Mouse (Mus musculus) megakaryocyte, adult 5-6 weeks (primary cell): ENCODE measurements around the gene Socs7. TPM values are rescaled to one million over a fixed set of nuclear protein-coding genes. Genes with fewer than 3 reads are reported as not detected.

Experiments used
- ATAC-seq: 2 replicates; pipeline ENCODE4 v1.8.0; 2016; ENCODE audit warnings: mild to moderate bottlenecking, inconsistent platforms; ENCODE audit not compliant: poor library complexity, severe bottlenecking
- total RNA-seq, 2 experiments: library from RNA; stranded (forward) in 1 of 2; stranded (reverse) in 1 of 2; fragments of 153-499, 151-499 nt in 1 of 2; fragments of 221-1000, 200-1000 nt in 1 of 2; gene quantifications; 2 replicates each; pipeline versions ENCODE4 v1.2.3 to v1.2.4; 2015 to 2017

The Socs7 gene
- total RNA-seq, 2 experiments from 2014 or later, result 4.0 to 8.5 TPM

GRCm38 (mm10) chr11:97440441-97440881 lies 78.1 kb downstream of the Socs7 start:
- ATAC-seq, result no peak

GRCm38 (mm10) chr11:97441036-97441657 lies 78.8 kb downstream of the Socs7 start:
- ATAC-seq, result no peak; the same call in 1 of the 2 replicates

GRCm38 (mm10) chr11:97441658-97442125 lies 79.3 kb downstream of the Socs7 start:
- ATAC-seq, result no peak

- ATAC-seq, result no peak
These were observed 80.7 kb downstream of the Socs7 start for GRCm38 (mm10) chr11:97442891-97443675.

- ATAC-seq, result no peak
These were observed 83.2 kb downstream of the Socs7 start for GRCm38 (mm10) chr11:97445596-97445995.

- 0 out of 2 replicates have a peak, but pooled peaks have one; percentile 10 for ATAC-seq
These were observed 83.7 kb downstream of the Socs7 start for GRCm38 (mm10) chr11:97445999-97446511.

GRCm38 (mm10) chr11:97447979-97448378 lies 85.6 kb downstream of the Socs7 start:
- ATAC-seq, result no peak

Other genes with a start within 250 kb of the Socs7 start
- 0.58 and 1.0 TPM in 2 replicates for gene Tbx21, start 247.2 kb upstream of the Socs7 start, total RNA-seq (2015)
- gene Tbx21, start 247.2 kb upstream of the Socs7 start, total RNA-seq (2017), result 1.1 and 1.3 TPM in 2 replicates
- 16.0 and 17.6 TPM in 2 replicates for gene Tbkbp1, start 211.1 kb upstream of the Socs7 start, total RNA-seq (2015)
- gene Tbkbp1, start 211.1 kb upstream of the Socs7 start, total RNA-seq (2017), result 13.6 and 17.2 TPM in 2 replicates
- gene Kpnb1, start 174.7 kb upstream of the Socs7 start, total RNA-seq (2015), result 86.9 and 93.7 TPM in 2 replicates
- gene Kpnb1, start 174.7 kb upstream of the Socs7 start, total RNA-seq (2017), result 196 and 233 TPM in 2 replicates
- 39.3 and 45.0 TPM in 2 replicates for gene Npepps, start 81.9 kb upstream of the Socs7 start, total RNA-seq (2015)
- gene Npepps, start 81.9 kb upstream of the Socs7 start, total RNA-seq (2017), result 32.3 and 41.5 TPM in 2 replicates
- gene Mrpl45, start 46.8 kb upstream of the Socs7 start, total RNA-seq (2015), result 17.2 and 19.8 TPM in 2 replicates
- 8.2 and 15.2 TPM in 2 replicates for gene Mrpl45, start 46.8 kb upstream of the Socs7 start, total RNA-seq (2017)
- gene Gpr179, start 10.5 kb upstream of the Socs7 start, total RNA-seq (2015), result not detected in 2 replicates
- gene Gpr179, start 10.5 kb upstream of the Socs7 start, total RNA-seq (2017), result under 0.01 TPM in 1 of 2 replicates, not detected in the other
- gene Arhgap23, start 53.0 kb downstream of the Socs7 start, total RNA-seq (2015), result 7.7 and 9.8 TPM in 2 replicates
- gene Arhgap23, start 53.0 kb downstream of the Socs7 start, total RNA-seq (2017), result 5.8 and 9.4 TPM in 2 replicates
- gene 4933428G20Rik, start 137.8 kb downstream of the Socs7 start, total RNA-seq (2015), result not detected in 2 replicates
- gene 4933428G20Rik, start 137.8 kb downstream of the Socs7 start, total RNA-seq (2017), result not detected in 2 replicates
- gene Srcin1, start 213.6 kb downstream of the Socs7 start, total RNA-seq (2015), result not detected in 2 replicates
- not detected in 2 replicates for gene Srcin1, start 213.6 kb downstream of the Socs7 start, total RNA-seq (2017)